Mouse (Mus musculus): ENCODE results near the gene Xdh. TPM values are rescaled to one million over a fixed set of nuclear protein-coding genes. Genes with fewer than 3 reads are reported as not detected.

Xdh gene
- polyA plus RNA-seq, 1 experiment, result 5.1 TPM

DNA sequence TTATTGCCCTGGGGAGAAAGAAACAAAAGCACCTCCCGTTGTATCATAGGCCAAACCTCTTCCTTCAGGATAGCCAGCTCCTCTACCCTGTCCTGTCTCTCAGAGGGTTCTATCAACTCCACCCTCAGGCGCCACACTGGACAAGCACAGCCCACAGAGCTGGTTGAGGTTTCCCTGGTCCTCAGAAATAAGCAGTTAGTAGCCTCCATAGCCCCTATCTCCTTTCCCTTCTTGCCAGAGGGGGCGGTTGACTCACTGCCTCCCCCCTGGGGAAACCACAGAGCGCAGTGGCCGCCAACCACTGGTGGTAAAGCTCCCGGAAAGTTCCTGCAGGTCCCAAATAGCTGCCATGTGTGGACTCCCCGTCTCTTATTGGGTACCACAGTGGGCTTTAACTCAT lies 74.3 kb downstream of the Xdh start:
- 91% methylated on average over 7 of the region's 7 CpGs for WGBS
- Histone ChIP-seq H3K4me3 (replicated peaks; ENCODE audit: insufficient read depth, low read depth, low read length) (no peak overlapping the region), H3K4me1 (ENCODE audit: control insufficient read depth, insufficient read depth, low read length) (no peaks in the 10 kb centered on the region), H3K27me3 (ENCODE audit: control insufficient read depth, insufficient read depth, low read length) (no peaks in the 10 kb centered on the region), H3K27ac (ENCODE audit: insufficient read depth, low read length) (no peak overlapping the region)
- no peak for TF ChIP-seq CTCF (IDR thresholded peaks at IDR 0.05; ENCODE audit: borderline replicate concordance, insufficient read depth, low read depth, low read length)
- TF ChIP-seq POLR2A (IDR thresholded peaks at IDR 0.05; ENCODE audit: borderline replicate concordance, insufficient read depth, low read length), result no peak
- DNase-seq, result no peak

DNA sequence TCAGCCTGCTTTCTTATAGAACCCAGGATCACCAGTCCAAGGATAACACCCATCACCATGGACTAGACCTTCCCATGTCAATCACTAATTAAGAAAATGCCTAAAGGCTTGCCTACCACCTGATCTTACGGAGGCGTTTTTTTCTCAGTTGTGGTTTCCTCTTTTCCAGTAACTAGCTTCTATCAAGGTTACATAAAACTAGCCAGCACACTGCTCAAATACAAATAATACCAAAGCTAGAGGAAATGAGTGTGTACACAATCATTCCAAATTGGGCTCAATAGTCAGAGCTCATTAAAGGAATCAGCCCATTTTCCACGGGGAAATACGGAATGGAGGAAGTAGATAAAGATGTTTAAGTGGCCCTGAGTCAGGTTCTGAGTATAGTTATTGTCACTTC lies 74.7 kb downstream of the Xdh start:
- Histone ChIP-seq H3K27ac (ENCODE audit: insufficient read depth, low read length) (no peak overlapping the region), H3K4me1 (ENCODE audit: control insufficient read depth, insufficient read depth, low read length) (no peaks in the 10 kb centered on the region), H3K4me3 (replicated peaks; ENCODE audit: insufficient read depth, low read depth, low read length) (no peak overlapping the region), H3K27me3 (ENCODE audit: control insufficient read depth, insufficient read depth, low read length) (no peaks in the 10 kb centered on the region)
- WGBS, result 92% methylated on average over 4 of the region's 4 CpGs
- TF ChIP-seq POLR2A (IDR thresholded peaks at IDR 0.05; ENCODE audit: borderline replicate concordance, insufficient read depth, low read length) (no peak), CTCF (IDR thresholded peaks at IDR 0.05; ENCODE audit: borderline replicate concordance, insufficient read depth, low read depth, low read length) (no peak)
- no peak for DNase-seq

DNA sequence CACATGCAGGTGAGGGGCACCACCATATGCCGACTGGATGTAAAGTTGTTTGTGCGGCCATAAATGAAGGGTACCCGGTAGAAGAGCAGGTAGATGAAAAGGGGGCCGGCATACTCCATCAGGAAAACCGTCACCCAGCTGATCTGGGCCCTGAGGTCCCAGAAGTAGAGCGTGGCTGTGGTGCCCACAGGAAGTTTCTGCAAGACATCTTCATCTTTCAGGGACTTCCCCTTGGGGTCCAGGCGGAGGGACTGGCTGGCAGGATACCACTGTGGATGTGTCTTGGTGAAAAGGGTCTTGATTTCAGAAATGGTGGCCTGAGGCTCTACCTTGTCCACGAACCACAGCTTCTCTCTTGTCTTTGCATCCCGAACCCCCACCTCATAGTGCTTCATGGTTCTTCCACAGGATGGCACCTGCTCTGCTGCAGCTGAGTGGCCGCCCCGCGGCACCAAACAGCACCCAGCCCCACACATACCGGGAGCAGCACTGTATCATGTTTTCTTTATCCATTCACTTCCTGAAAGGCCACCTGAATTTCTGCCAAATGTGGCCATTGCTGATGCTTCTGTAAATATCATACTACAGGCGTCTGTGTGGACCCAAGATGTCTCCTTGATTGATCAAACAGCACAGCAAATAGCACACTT lies 78.9 kb downstream of the Xdh start:
- DNase-seq, result no peak
- TF ChIP-seq POLR2A (IDR thresholded peaks at IDR 0.05; ENCODE audit: borderline replicate concordance, insufficient read depth, low read length) (no peak), CTCF (IDR thresholded peaks at IDR 0.05; ENCODE audit: borderline replicate concordance, insufficient read depth, low read depth, low read length) (no peak)
- H3K27ac ChIP-seq (ENCODE audit: insufficient read depth, low read length), result no peak overlapping the region
- no peak overlapping the region for H3K4me3 ChIP-seq (replicated peaks; ENCODE audit: insufficient read depth, low read depth, low read length)
- 92% methylated on average over 14 of the region's 14 CpGs for WGBS
- H3K27me3 ChIP-seq (ENCODE audit: control insufficient read depth, insufficient read depth, low read length), result no peaks in the 10 kb centered on the region
- no peaks in the 10 kb centered on the region for H3K4me1 ChIP-seq (ENCODE audit: control insufficient read depth, insufficient read depth, low read length)

DNA sequence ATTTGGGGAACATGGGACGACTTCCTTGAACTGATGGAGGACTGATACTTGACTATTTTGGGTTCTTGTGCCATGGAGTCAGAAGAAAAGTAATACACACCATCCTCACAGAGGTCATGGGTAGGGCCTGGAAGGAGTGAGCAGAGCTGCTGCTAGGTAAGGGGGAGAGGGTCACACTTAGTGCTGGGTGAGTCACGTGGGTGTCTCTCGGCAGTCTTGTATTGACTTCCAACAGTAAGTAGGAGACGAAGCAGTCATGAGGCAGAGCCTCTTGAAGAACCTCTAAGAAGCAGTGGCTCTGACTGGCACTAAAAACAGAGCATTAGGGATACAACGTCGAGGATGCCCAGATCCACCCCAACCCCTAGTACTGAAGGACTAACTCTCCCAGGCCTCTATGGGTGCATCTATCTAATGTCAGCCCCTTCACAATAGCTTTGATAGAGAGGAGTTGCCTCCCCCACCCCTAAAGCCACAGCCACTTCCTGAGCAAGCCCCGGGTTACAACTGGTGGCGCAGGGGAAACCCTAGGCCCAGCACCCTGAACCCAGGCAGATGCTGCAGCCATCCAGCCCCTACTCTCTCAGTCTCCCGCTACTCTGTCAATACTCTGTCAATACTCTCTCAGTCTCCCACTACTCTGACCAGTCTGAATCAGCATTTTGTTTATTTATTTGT lies 80.8 kb downstream of the Xdh start:
- no peaks in the 10 kb centered on the region for H3K4me1 ChIP-seq (ENCODE audit: control insufficient read depth, insufficient read depth, low read length)

DNA sequence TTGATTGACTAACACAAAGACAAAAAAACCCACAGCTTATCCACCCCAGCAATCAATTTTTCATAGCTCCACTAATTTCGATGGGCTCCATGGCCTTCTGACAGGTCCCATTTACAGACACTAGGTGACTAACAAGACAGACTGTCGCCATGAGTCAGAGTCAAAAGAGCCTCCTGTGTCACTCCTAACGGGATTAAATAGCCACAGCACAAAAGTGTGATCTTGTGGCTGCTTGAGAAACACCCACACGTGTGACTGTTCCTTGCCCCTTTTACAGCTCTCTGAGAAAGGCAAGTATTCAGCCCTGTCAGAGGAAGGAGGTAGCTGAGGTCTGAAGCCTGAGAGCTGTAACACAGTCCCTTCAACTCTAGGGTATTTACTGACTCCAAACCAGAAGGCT lies 96.3 kb downstream of the Xdh start:
- WGBS, result 74% methylated on average over 4 of the region's 4 CpGs
- Histone ChIP-seq H3K4me1 (ENCODE audit: control insufficient read depth, insufficient read depth, low read length) (no peaks in the 10 kb centered on the region), H3K4me3 (replicated peaks; ENCODE audit: insufficient read depth, low read depth, low read length) (no peak overlapping the region), H3K27ac (ENCODE audit: insufficient read depth, low read length) (no peak overlapping the region), H3K27me3 (ENCODE audit: control insufficient read depth, insufficient read depth, low read length) (no peaks in the 10 kb centered on the region)
- DNase-seq, result no peak
- no peak for TF ChIP-seq CTCF (IDR thresholded peaks at IDR 0.05; ENCODE audit: borderline replicate concordance, insufficient read depth, low read depth, low read length)
- TF ChIP-seq POLR2A (IDR thresholded peaks at IDR 0.05; ENCODE audit: borderline replicate concordance, insufficient read depth, low read length), result no peak

More for the DNA sequence above, 80.8 kb downstream of the Xdh start:
- TF ChIP-seq POLR2A (IDR thresholded peaks at IDR 0.05; ENCODE audit: borderline replicate concordance, insufficient read depth, low read length) (no peak), CTCF (IDR thresholded peaks at IDR 0.05; ENCODE audit: borderline replicate concordance, insufficient read depth, low read depth, low read length) (no peak)
- DNase-seq, result no peak
- Histone ChIP-seq H3K4me3 (replicated peaks; ENCODE audit: insufficient read depth, low read depth, low read length) (no peak overlapping the region), H3K27me3 (ENCODE audit: control insufficient read depth, insufficient read depth, low read length) (no peaks in the 10 kb centered on the region), H3K27ac (ENCODE audit: insufficient read depth, low read length) (no peak overlapping the region)
- 94% methylated on average over 9 of the region's 9 CpGs for WGBS

- Histone ChIP-seq H3K4me1 (ENCODE audit: control insufficient read depth, insufficient read depth, low read length) (no peaks in the 10 kb centered on the region), H3K27me3 (ENCODE audit: control insufficient read depth, insufficient read depth, low read length) (no peaks in the 10 kb centered on the region), H3K4me3 (replicated peaks; ENCODE audit: insufficient read depth, low read depth, low read length) (no peak overlapping the region), H3K27ac (ENCODE audit: insufficient read depth, low read length) (no peak overlapping the region)
- no peak for DNase-seq
- TF ChIP-seq CTCF (IDR thresholded peaks at IDR 0.05; ENCODE audit: borderline replicate concordance, insufficient read depth, low read depth, low read length), result no peak
- no peak for TF ChIP-seq POLR2A (IDR thresholded peaks at IDR 0.05; ENCODE audit: borderline replicate concordance, insufficient read depth, low read length)
- WGBS, result 86% methylated on average over 11 of the region's 11 CpGs
Observed at GRCm38 (mm10) chr17:73853041-73853440, 97.0 kb downstream of the Xdh start.

- TF ChIP-seq CTCF (IDR thresholded peaks at IDR 0.05; ENCODE audit: borderline replicate concordance, insufficient read depth, low read depth, low read length) (no peak), POLR2A (IDR thresholded peaks at IDR 0.05; ENCODE audit: borderline replicate concordance, insufficient read depth, low read length) (no peak)
- no peaks in the 10 kb centered on the region for H3K27me3 ChIP-seq (ENCODE audit: control insufficient read depth, insufficient read depth, low read length)
- DNase-seq, result no peak
- H3K4me1 ChIP-seq (ENCODE audit: control insufficient read depth, insufficient read depth, low read length), result no peaks in the 10 kb centered on the region
- no peak overlapping the region for H3K4me3 ChIP-seq (replicated peaks; ENCODE audit: insufficient read depth, low read depth, low read length)
- 75% methylated on average over 1 of the region's 1 CpGs for WGBS
- no peak overlapping the region for H3K27ac ChIP-seq (ENCODE audit: insufficient read depth, low read length)
Observed at GRCm38 (mm10) chr17:73847399-73847798, 102.6 kb downstream of the Xdh start.

- no peak for TF ChIP-seq POLR2A (IDR thresholded peaks at IDR 0.05; ENCODE audit: borderline replicate concordance, insufficient read depth, low read length)
- no peak for TF ChIP-seq CTCF (IDR thresholded peaks at IDR 0.05; ENCODE audit: borderline replicate concordance, insufficient read depth, low read depth, low read length)
- Histone ChIP-seq H3K27ac (ENCODE audit: insufficient read depth, low read length) (no peak overlapping the region), H3K4me1 (ENCODE audit: control insufficient read depth, insufficient read depth, low read length) (no peaks in the 10 kb centered on the region), H3K4me3 (replicated peaks; ENCODE audit: insufficient read depth, low read depth, low read length) (no peak overlapping the region), H3K27me3 (ENCODE audit: control insufficient read depth, insufficient read depth, low read length) (no peaks in the 10 kb centered on the region)
- DNase-seq, result no peak
- WGBS, result 91% methylated on average over 3 of the region's 3 CpGs
Observed at GRCm38 (mm10) chr17:73845632-73846031, 104.4 kb downstream of the Xdh start.

Measured in cerebellum, adult 2 months (tissue).